In the genomic region with DNA sequence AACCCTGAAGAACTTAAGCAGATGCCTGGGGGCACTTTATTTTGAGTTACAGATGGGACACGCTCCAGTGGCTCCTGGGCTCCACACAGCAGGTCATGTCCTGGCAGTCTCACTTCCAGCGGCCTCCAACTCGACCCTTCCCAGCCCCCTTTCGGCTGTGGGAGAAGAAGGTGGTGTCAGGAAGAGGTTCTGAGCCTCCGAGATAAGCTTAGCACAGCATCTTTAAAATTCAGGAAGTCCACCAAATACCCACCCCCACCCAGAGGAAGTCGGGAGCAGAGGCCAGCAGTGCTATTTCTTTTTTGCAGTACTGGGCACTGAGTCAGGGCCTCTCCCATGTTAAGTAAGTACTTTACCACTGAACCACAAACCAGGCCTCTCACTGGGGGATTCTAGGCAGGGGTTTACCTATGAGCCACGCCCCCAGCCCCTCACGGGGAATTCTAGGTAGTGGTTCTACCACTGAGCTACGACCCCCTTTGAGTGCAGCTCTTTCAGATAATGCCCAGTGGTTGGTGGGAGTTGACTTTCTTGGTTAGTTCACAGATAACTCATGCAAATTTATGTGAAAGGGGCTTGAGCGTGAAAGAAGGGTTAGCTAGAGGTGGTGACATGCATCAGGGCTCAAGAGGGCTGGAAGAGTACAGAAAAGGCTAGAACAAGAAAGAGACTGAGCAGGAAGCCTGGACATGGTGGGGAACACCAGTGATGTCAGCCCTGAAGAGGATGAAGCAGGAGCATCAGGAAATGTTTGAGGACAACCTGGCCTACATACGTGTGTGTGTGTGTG, we compare ENCODE assay signal across 11 mouse cellular contexts. TPM values are rescaled to one million over a fixed set of nuclear protein-coding genes. Genes with fewer than 3 reads are reported as not detected.
DNase-seq lines count a peak whose midpoint lies in the region; ATAC-seq and TF ChIP-seq lines count a peak whose summit lies in the region.
"Had no signal": no experiment of that assay in that cellular context is flagged by ENCODE, and none has a peak within 500 bp of the region (broad histone marks: within the 10 kb centered on the region; RNA-seq: fewer than 3 reads in every experiment).

No protein-coding gene starts in this region.

- TF ChIP-seq CTCF in CH12.LX (conservative IDR thresholded peaks at IDR 0.05 in 1 of 2, IDR thresholded peaks at IDR 0.05 in 1 of 2; ENCODE audit: low read depth in 2 of 2, low read length in 2 of 2), result no peak
- no peak for TF ChIP-seq CTCF in bone marrow macrophage, adult 2 months (IDR thresholded peaks at IDR 0.05; ENCODE audit: low read depth, low read length)
- no peak for TF ChIP-seq CTCF in liver, postnatal 0 days (IDR thresholded peaks at IDR 0.05; ENCODE audit: low read depth)

- H3K4me1 ChIP-seq in heart, embryonic 15.5 days (replicated peaks), result peaks cover 34% of the 10 kb centered on the region
- H3K4me1 ChIP-seq in heart, embryonic 11.5 days (ENCODE audit: control insufficient read depth, insufficient read depth, low read length), result peaks cover 19% of the 10 kb centered on the region
- peaks cover 24 to 39% of the 10 kb centered on the region in 2 experiments for H3K4me1 ChIP-seq in CH12.LX (ENCODE audit: control insufficient read depth in 1 of 2, insufficient read depth in 2 of 2)
- H3K4me1 ChIP-seq in bone marrow macrophage, adult 2 months (ENCODE audit: control insufficient read depth, insufficient read depth, low read length), result peaks cover 36% of the 10 kb centered on the region
- peaks cover 38% of the 10 kb centered on the region for H3K4me1 ChIP-seq in liver, postnatal 0 days (ENCODE audit: insufficient read depth)

- H3K9ac ChIP-seq in heart, embryonic 15.5 days, result no peak overlapping the region
- no peak overlapping the region for H3K9ac ChIP-seq in heart, embryonic 11.5 days (ENCODE audit: low read depth, low read length)
- peak overlapping the region; percentile 70 for H3K9ac ChIP-seq in CH12.LX (ENCODE audit: insufficient read depth, low read depth)
- H3K9ac ChIP-seq in liver, postnatal 0 days (replicated peaks), result 0 out of 2 replicates have a peak overlapping the region, but pooled peaks have one; percentile 26

- no peak overlapping the region for H3K4me3 ChIP-seq in heart, embryonic 15.5 days
- H3K4me3 ChIP-seq in heart, embryonic 11.5 days (ENCODE audit: low read depth, low read length), result no peak overlapping the region
- H3K4me3 ChIP-seq in CH12.LX (replicated peaks in 1 of 3; ENCODE audit: low read depth in 2 of 3, low read length in 2 of 3, poor library complexity in 1 of 3), result peak overlapping the region in 1 of 3 experiments; percentile 36
- no peak overlapping the region for H3K4me3 ChIP-seq in bone marrow macrophage, adult 2 months (ENCODE audit: insufficient read depth, low read length)
- H3K4me3 ChIP-seq in liver, postnatal 0 days (ENCODE audit: low read depth, low read length), result no peak overlapping the region
- H3K4me3 ChIP-seq: erythroblast, embryonic 14.5 days had no signal

- no peak for ATAC-seq in heart, embryonic 15.5 days (replicated peaks; ENCODE audit: insufficient number of reproducible peaks, insufficient read depth, low FRiP score, low read depth)
- ATAC-seq in heart, embryonic 11.5 days (replicated peaks; ENCODE audit: insufficient number of reproducible peaks, low FRiP score, low TSS enrichment), result no peak
- ATAC-seq in liver, postnatal 0 days, result no peak
- no peak for ATAC-seq in erythroid progenitor cell, adult 5-6 weeks (replicated peaks; ENCODE audit: low FRiP score, poor library complexity, severe bottlenecking)

- no peaks in the 10 kb centered on the region for H3K27me3 ChIP-seq in heart, embryonic 15.5 days
- H3K27me3 ChIP-seq in heart, embryonic 11.5 days (ENCODE audit: control insufficient read depth, insufficient read depth, low read length), result no peaks in the 10 kb centered on the region
- H3K27me3 ChIP-seq in CH12.LX (replicated peaks), result no peaks in the 10 kb centered on the region
- no peaks in the 10 kb centered on the region for H3K27me3 ChIP-seq in liver, postnatal 0 days (ENCODE audit: insufficient read depth, low read length)

- 49% methylated on average over 11 of the region's 11 CpGs for WGBS in heart, embryonic 15.5 days
- WGBS in heart, embryonic 11.5 days (ENCODE audit: insufficient replicate concordance), result 49% methylated on average over 11 of the region's 11 CpGs
- 25% methylated on average over 11 of the region's 11 CpGs for WGBS in liver, postnatal 0 days (ENCODE audit: insufficient replicate concordance)

- TF ChIP-seq POLR2A in CH12.LX (IDR thresholded peaks at IDR 0.05; ENCODE audit: low read depth, low read length), result peak; percentile 35; the same call in 1 of the 2 replicates
- no peak for TF ChIP-seq POLR2A in bone marrow macrophage, adult 2 months (IDR thresholded peaks at IDR 0.05; ENCODE audit: borderline replicate concordance, low read depth, low read length)

- 0 out of 2 replicates have a peak, but pooled peaks have one; percentile 9 for TF ChIP-seq EP300 in CH12.LX (IDR thresholded peaks at IDR 0.05; ENCODE audit: low read length)
- TF ChIP-seq EP300 in liver, postnatal 0 days (IDR thresholded peaks at IDR 0.05; ENCODE audit: low read depth), result no peak

- no peaks in the 10 kb centered on the region for H3K36me3 ChIP-seq in heart, embryonic 15.5 days
- no peaks in the 10 kb centered on the region for H3K36me3 ChIP-seq in heart, embryonic 11.5 days (ENCODE audit: control insufficient read depth, insufficient read depth, low read length)
- H3K36me3 ChIP-seq in CH12.LX (replicated peaks in 1 of 2; ENCODE audit: control insufficient read depth in 1 of 2, insufficient read depth in 1 of 2, low read length in 1 of 2), result peaks cover 0 to under 1% of the 10 kb centered on the region in 2 experiments
- H3K36me3 ChIP-seq in liver, postnatal 0 days (replicated peaks; ENCODE audit: insufficient read depth, low read length), result no peaks in the 10 kb centered on the region

- peaks cover 15% of the 10 kb centered on the region for H3K79me2 ChIP-seq in CH12.LX (replicated peaks; ENCODE audit: control insufficient read depth, extremely low read depth, insufficient read depth, poor library complexity, severe bottlenecking)

- no peaks in the 10 kb centered on the region for H3K9me3 ChIP-seq in heart, embryonic 15.5 days (replicated peaks)
- no peaks in the 10 kb centered on the region for H3K9me3 ChIP-seq in heart, embryonic 11.5 days (replicated peaks; ENCODE audit: control insufficient read depth, low read length)
- H3K9me3 ChIP-seq in CH12.LX (replicated peaks; ENCODE audit: low read length), result no peaks in the 10 kb centered on the region
- no peaks in the 10 kb centered on the region for H3K9me3 ChIP-seq in liver, postnatal 0 days (ENCODE audit: low read length)

- dilution Hi-C loops in CH12.LX (cut with MboI; ENCODE audit: extremely low pct_ligation_motif_present, extremely low pct_unique_long_range_greater_than_20kb, low sequenced_read_pairs), result no loop called here

- TF ChIP-seq RAD21 in CH12.LX (IDR thresholded peaks at IDR 0.05; ENCODE audit: low read depth, low read length), result no peak

- H3K27ac ChIP-seq in heart, embryonic 15.5 days, result peak overlapping the region; percentile 29
- H3K27ac ChIP-seq in heart, embryonic 11.5 days (ENCODE audit: low read depth, low read length), result no peak overlapping the region
- peak overlapping the region; percentile 97 for H3K27ac ChIP-seq in CH12.LX (ENCODE audit: insufficient read depth, low read depth)
- peak overlapping the region; percentile 88 for H3K27ac ChIP-seq in bone marrow macrophage, adult 2 months (ENCODE audit: insufficient read depth, low read depth, low read length)
- peak overlapping the region; percentile 84 for H3K27ac ChIP-seq in liver, postnatal 0 days (ENCODE audit: low read depth)

- DNase-seq in CH12.LX (ENCODE audit: extremely low read depth), result peak; percentile 92
- DNase-seq in liver, postnatal 0 days, result peak; percentile 37
- no peak for DNase-seq in frontal cortex, adult 2 months (ENCODE audit: extremely low spot score in 1 of 2, low spot score in 1 of 2)
- DNase-seq in frontal cortex, postnatal 36 days (ENCODE audit: low spot score in 2 of 2), result no peak

- no peak overlapping the region for H3K4me2 ChIP-seq in heart, embryonic 15.5 days
- H3K4me2 ChIP-seq in heart, embryonic 11.5 days, result no peak overlapping the region
- peak overlapping the region; percentile 80 for H3K4me2 ChIP-seq in CH12.LX (ENCODE audit: insufficient read depth, low read depth, poor library complexity, severe bottlenecking)
- H3K4me2 ChIP-seq in liver, postnatal 0 days (ENCODE audit: low read depth, low read length), result 0 out of 2 replicates have a peak overlapping the region, but pooled peaks have one; percentile 22

- in situ Hi-C loops in CH12.LX (cut with MboI; ENCODE audit: low pct_ligation_motif_present, low pct_unique_long_range_greater_than_20kb, low sequenced_read_pairs), result no loop called here

RNA-seq across cellular contexts. Expression of gene Ppp1r12c, which starts 3.4 kb away (rescaled TPM):
- 32.5 and 43.7 TPM in 2 replicates for polyA plus RNA-seq in heart, embryonic 15.5 days (2015; fragmentation: Nextera tagmentation; extraction: Ambion mirVana)
- polyA plus RNA-seq in heart, embryonic 11.5 days (2014; fragmentation: Nextera tagmentation; extraction: Ambion mirVana), result 32.9 and 33.4 TPM in 2 replicates
- total RNA-seq in CH12.LX (2012; rRNA removed) (55.8 and 60.5 TPM in 2 replicates), CH12.LX (2014; rRNA removed) (71.0 and 78.1 TPM in 2 replicates)
- 103 and 112 TPM in 2 replicates for polyA plus RNA-seq in CH12.LX (2012; ENCODE audit: insufficient read length, low read depth)
- polyA plus RNA-seq in bone marrow macrophage, adult 2 months (2012; ENCODE audit: insufficient read depth, insufficient read length, missing spikeins), result 293 and 348 TPM in 2 replicates
- polyA plus RNA-seq in liver, postnatal 0 days (2015; fragmentation: Nextera tagmentation; extraction: Ambion mirVana), result 14.9 and 15.6 TPM in 2 replicates
- polyA plus RNA-seq in frontal cortex, adult 2 months (2012; rRNA removed), result 102 and 135 TPM in 2 replicates
- 73.9 and 133 TPM in 2 replicates for total RNA-seq in erythroid progenitor cell, adult 5-6 weeks (2015; ENCODE audit: low replicate concordance)
- 123 and 130 TPM in 2 replicates for total RNA-seq in erythroid progenitor cell, adult 5-6 weeks (2017; ENCODE audit: low replicate concordance)

RNA-seq across cellular contexts. Expression of gene Tnnt1, which starts 11.3 kb away (rescaled TPM):
- polyA plus RNA-seq in heart, embryonic 15.5 days (2015; fragmentation: Nextera tagmentation; extraction: Ambion mirVana), result 255 and 278 TPM in 2 replicates
- polyA plus RNA-seq in heart, embryonic 11.5 days (2014; fragmentation: Nextera tagmentation; extraction: Ambion mirVana), result 260 and 262 TPM in 2 replicates
- total RNA-seq in CH12.LX (2012; rRNA removed), result 0.25 and 0.30 TPM in 2 replicates
- 0.53 TPM in 1 of 2 replicates, not detected in the other for total RNA-seq in CH12.LX (2014; rRNA removed)
- polyA plus RNA-seq in CH12.LX (2012; ENCODE audit: insufficient read length, low read depth), result 0.36 and 0.76 TPM in 2 replicates
- 3.0 and 4.4 TPM in 2 replicates for polyA plus RNA-seq in bone marrow macrophage, adult 2 months (2012; ENCODE audit: insufficient read depth, insufficient read length, missing spikeins)
- 5.3 and 11.2 TPM in 2 replicates for polyA plus RNA-seq in liver, postnatal 0 days (2015; fragmentation: Nextera tagmentation; extraction: Ambion mirVana)
- polyA plus RNA-seq in frontal cortex, adult 2 months (2012; rRNA removed), result 10.7 and 12.6 TPM in 2 replicates
- 1.4 TPM in 1 of 2 replicates, not detected in the other for total RNA-seq in erythroid progenitor cell, adult 5-6 weeks (2015; ENCODE audit: low replicate concordance)
- 3.9 TPM in 1 of 2 replicates, not detected in the other for total RNA-seq in erythroid progenitor cell, adult 5-6 weeks (2017; ENCODE audit: low replicate concordance)

RNA-seq across cellular contexts. Expression of gene Tnni3, which starts 19.2 kb away (rescaled TPM):
- 2,753 and 3,427 TPM in 2 replicates for polyA plus RNA-seq in heart, embryonic 15.5 days (2015; fragmentation: Nextera tagmentation; extraction: Ambion mirVana)
- polyA plus RNA-seq in heart, embryonic 11.5 days (2014; fragmentation: Nextera tagmentation; extraction: Ambion mirVana), result 1,570 and 1,662 TPM in 2 replicates
- total RNA-seq in CH12.LX (2012; rRNA removed), result 0.51 and 0.59 TPM in 2 replicates
- total RNA-seq in CH12.LX (2014; rRNA removed), result 0.64 TPM in 1 of 2 replicates, not detected in the other
- 1.6 and 2.0 TPM in 2 replicates for polyA plus RNA-seq in CH12.LX (2012; ENCODE audit: insufficient read length, low read depth)
- polyA plus RNA-seq in bone marrow macrophage, adult 2 months (2012; ENCODE audit: insufficient read depth, insufficient read length, missing spikeins), result 12.3 and 19.9 TPM in 2 replicates
- polyA plus RNA-seq in liver, postnatal 0 days (2015; fragmentation: Nextera tagmentation; extraction: Ambion mirVana), result 0.27 and 0.46 TPM in 2 replicates
- 8.3 and 12.1 TPM in 2 replicates for polyA plus RNA-seq in frontal cortex, adult 2 months (2012; rRNA removed)
- total RNA-seq in erythroid progenitor cell, adult 5-6 weeks (2015; ENCODE audit: low replicate concordance), result not detected in 2 replicates
- total RNA-seq in erythroid progenitor cell, adult 5-6 weeks (2017; ENCODE audit: low replicate concordance), result not detected in 2 replicates
- total RNA-seq: gastrocnemius, adult 18-20 months; left cerebral cortex, postnatal 10 days had no signal
- polyA plus RNA-seq: erythroblast, embryonic 14.5 days had no signal

RNA-seq across cellular contexts. Expression of gene Dnaaf3, which starts 27.4 kb away (rescaled TPM):
- 0.96 and 1.2 TPM in 2 replicates for polyA plus RNA-seq in heart, embryonic 15.5 days (2015; fragmentation: Nextera tagmentation; extraction: Ambion mirVana)
- 0.19 and 0.44 TPM in 2 replicates for polyA plus RNA-seq in heart, embryonic 11.5 days (2014; fragmentation: Nextera tagmentation; extraction: Ambion mirVana)
- total RNA-seq in CH12.LX (2012; rRNA removed) (0.46 and 0.59 TPM in 2 replicates), CH12.LX (2014; rRNA removed) (0.16 TPM in 1 of 2 replicates, not detected in the other)
- 0.83 and 1.1 TPM in 2 replicates for polyA plus RNA-seq in CH12.LX (2012; ENCODE audit: insufficient read length, low read depth)
- polyA plus RNA-seq in bone marrow macrophage, adult 2 months (2012; ENCODE audit: insufficient read depth, insufficient read length, missing spikeins), result 8.2 and 8.9 TPM in 2 replicates
- 0.05 and 0.17 TPM in 2 replicates for polyA plus RNA-seq in liver, postnatal 0 days (2015; fragmentation: Nextera tagmentation; extraction: Ambion mirVana)
- polyA plus RNA-seq in frontal cortex, adult 2 months (2012; rRNA removed), result 1.4 and 1.6 TPM in 2 replicates
- total RNA-seq in erythroid progenitor cell, adult 5-6 weeks (2015; ENCODE audit: low replicate concordance), result not detected in 2 replicates
- 0.64 TPM in 1 of 2 replicates, not detected in the other for total RNA-seq in erythroid progenitor cell, adult 5-6 weeks (2017; ENCODE audit: low replicate concordance)
- total RNA-seq: gastrocnemius, adult 18-20 months had no signal

RNA-seq across cellular contexts. Expression of gene Syt5, which starts 42.5 kb away (rescaled TPM):
- 1.3 and 2.0 TPM in 2 replicates for polyA plus RNA-seq in heart, embryonic 15.5 days (2015; fragmentation: Nextera tagmentation; extraction: Ambion mirVana)
- polyA plus RNA-seq in heart, embryonic 11.5 days (2014; fragmentation: Nextera tagmentation; extraction: Ambion mirVana), result 0.77 and 1.3 TPM in 2 replicates
- total RNA-seq in CH12.LX (2012; rRNA removed) (0.34 and 0.68 TPM in 2 replicates), CH12.LX (2014; rRNA removed) (0.20 and 0.30 TPM in 2 replicates)
- polyA plus RNA-seq in CH12.LX (2012; ENCODE audit: insufficient read length, low read depth), result 0.30 and 0.46 TPM in 2 replicates
- not detected in 2 replicates for polyA plus RNA-seq in bone marrow macrophage, adult 2 months (2012; ENCODE audit: insufficient read depth, insufficient read length, missing spikeins)
- 0.09 TPM in 2 replicates for polyA plus RNA-seq in liver, postnatal 0 days (2015; fragmentation: Nextera tagmentation; extraction: Ambion mirVana)
- 185 and 235 TPM in 2 replicates for polyA plus RNA-seq in frontal cortex, adult 2 months (2012; rRNA removed)
- not detected in 2 replicates for total RNA-seq in erythroid progenitor cell, adult 5-6 weeks (2015; ENCODE audit: low replicate concordance)
- total RNA-seq in erythroid progenitor cell, adult 5-6 weeks (2017; ENCODE audit: low replicate concordance), result not detected in 2 replicates
- total RNA-seq: gastrocnemius, adult 18-20 months had no signal

Comparison
In these comparisons a context has a peak if more than half of its experiments do, and no peak if none do; other contexts are left out.
1. H3K4me2 ChIP-seq: peak in CH12.LX (single experiment) and liver, postnatal 0 days (single experiment); none in heart, embryonic 15.5 days (single experiment) and heart, embryonic 11.5 days (single experiment).
2. H3K9ac ChIP-seq: peak in CH12.LX (single experiment) and liver, postnatal 0 days (single experiment); none in heart, embryonic 15.5 days (single experiment) and heart, embryonic 11.5 days (single experiment).
3. DNase-seq: peak in CH12.LX (single experiment) and liver, postnatal 0 days (single experiment); none in frontal cortex, adult 2 months (0 of 2) and frontal cortex, postnatal 36 days (0 of 2).
4. RNA of gene Tnnt1, which starts 11.3 kb away (polyA plus RNA-seq): 255 to 278 TPM in heart, embryonic 15.5 days and 260 to 262 TPM in heart, embryonic 11.5 days; 10.7 to 12.6 TPM in frontal cortex, adult 2 months, 5.3 to 11.2 TPM in liver, postnatal 0 days, 3.0 to 4.4 TPM in bone marrow macrophage, adult 2 months and 0.36 to 0.76 TPM in CH12.LX; every median in the first group is over 10 times any median in the second.
5. RNA of gene Tnni3, which starts 19.2 kb away (polyA plus RNA-seq): 2,753 to 3,427 TPM in heart, embryonic 15.5 days and 1,570 to 1,662 TPM in heart, embryonic 11.5 days; 12.3 to 19.9 TPM in bone marrow macrophage, adult 2 months, 8.3 to 12.1 TPM in frontal cortex, adult 2 months, 1.6 to 2.0 TPM in CH12.LX and 0.27 to 0.46 TPM in liver, postnatal 0 days; every median in the first group is over 10 times any median in the second.